In the genomic region with DNA sequence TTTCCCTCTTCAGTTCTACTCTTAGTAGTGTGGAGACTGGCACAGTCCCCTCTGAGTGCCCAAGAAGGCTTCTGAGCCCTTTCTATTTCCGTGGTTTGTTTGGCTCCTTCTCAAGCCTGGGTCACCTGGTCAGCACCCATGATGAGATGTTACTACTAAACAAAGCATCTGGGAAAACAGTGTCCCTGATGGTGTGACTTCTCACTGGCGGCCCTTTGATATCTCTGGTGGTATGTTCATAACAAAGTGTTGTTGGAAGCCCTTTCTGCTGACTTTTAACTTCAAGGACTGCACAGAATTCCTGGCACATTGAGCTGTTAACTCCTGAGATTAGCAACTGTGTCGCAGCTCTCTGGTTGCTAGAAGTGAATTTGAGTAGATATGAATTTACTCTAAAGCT, we compare ENCODE assay signal across 27 mouse cellular contexts. TPM values are rescaled to one million over a fixed set of nuclear protein-coding genes. Genes with fewer than 3 reads are reported as not detected.
DNase-seq lines count a peak whose midpoint lies in the region; ATAC-seq and TF ChIP-seq lines count a peak whose summit lies in the region.
"Had no signal": no experiment of that assay in that cellular context is flagged by ENCODE, and none has a peak within 500 bp of the region (broad histone marks: within the 10 kb centered on the region; RNA-seq: fewer than 3 reads in every experiment).

No protein-coding gene starts in this region.

- H3K9me3 ChIP-seq in heart, embryonic 11.5 days (replicated peaks; ENCODE audit: control insufficient read depth, low read length), result no peaks in the 10 kb centered on the region
- H3K9me3 ChIP-seq in heart, postnatal 0 days (replicated peaks; ENCODE audit: control insufficient read depth, low read length), result no peaks in the 10 kb centered on the region
- H3K9me3 ChIP-seq in liver, embryonic 11.5 days (ENCODE audit: control insufficient read depth, low read length), result no peaks in the 10 kb centered on the region
- H3K9me3 ChIP-seq in hindbrain, embryonic 16.5 days (ENCODE audit: control insufficient read depth, low read length), result no peaks in the 10 kb centered on the region
- H3K9me3 ChIP-seq: embryonic facial prominence, embryonic 10.5 days; embryonic facial prominence, embryonic 13.5 days; forebrain, embryonic 12.5 days; forebrain, embryonic 15.5 days; heart, embryonic 13.5 days had no signal

- no peak for ATAC-seq in heart, embryonic 11.5 days (replicated peaks; ENCODE audit: insufficient number of reproducible peaks, low FRiP score, low TSS enrichment)
- peak; percentile 92 for ATAC-seq in heart, postnatal 0 days (ENCODE audit: insufficient read depth, low read depth)
- ATAC-seq in liver, embryonic 11.5 days (replicated peaks; ENCODE audit: low FRiP score), result no peak
- no peak for ATAC-seq in hindbrain, embryonic 16.5 days
- ATAC-seq: forebrain, embryonic 15.5 days; intestine, postnatal 0 days; Patski had no signal

- H3K4me1 ChIP-seq in heart, embryonic 11.5 days (ENCODE audit: control insufficient read depth, insufficient read depth, low read length), result no peaks in the 10 kb centered on the region
- no peaks in the 10 kb centered on the region for H3K4me1 ChIP-seq in heart, postnatal 0 days (ENCODE audit: control insufficient read depth, insufficient read depth)
- no peaks in the 10 kb centered on the region for H3K4me1 ChIP-seq in liver, embryonic 11.5 days (replicated peaks; ENCODE audit: control insufficient read depth, insufficient read depth, low read length)
- H3K4me1 ChIP-seq in hindbrain, embryonic 16.5 days (ENCODE audit: control insufficient read depth, insufficient read depth, low read depth, low read length), result no peaks in the 10 kb centered on the region
- H3K4me1 ChIP-seq: forebrain, embryonic 12.5 days; forebrain, embryonic 15.5 days had no signal

- peak; percentile 80; the same call in 1 of the 2 replicates for TF ChIP-seq EP300 in heart, postnatal 0 days (IDR thresholded peaks at IDR 0.05; ENCODE audit: low read depth)

- H3K4me3 ChIP-seq in heart, embryonic 11.5 days (ENCODE audit: low read depth, low read length), result no peak overlapping the region
- no peak overlapping the region for H3K4me3 ChIP-seq in heart, postnatal 0 days (ENCODE audit: low read depth, low read length)
- no peak overlapping the region for H3K4me3 ChIP-seq in liver, embryonic 11.5 days (ENCODE audit: low read depth, low read length)
- no peak overlapping the region for H3K4me3 ChIP-seq in hindbrain, embryonic 16.5 days (ENCODE audit: low read length)
- H3K4me3 ChIP-seq: embryonic facial prominence, embryonic 10.5 days; embryonic facial prominence, embryonic 13.5 days; erythroblast, embryonic 14.5 days; forebrain, embryonic 12.5 days; forebrain, embryonic 15.5 days; heart, embryonic 13.5 days had no signal

- 59% methylated on average over 3 of the region's 3 CpGs for WGBS in heart, embryonic 11.5 days (ENCODE audit: insufficient replicate concordance)
- 27% methylated on average over 3 of the region's 3 CpGs for WGBS in heart, postnatal 0 days
- 70% methylated on average over 3 of the region's 3 CpGs for WGBS in liver, embryonic 11.5 days
- 90% methylated on average over 3 of the region's 3 CpGs for WGBS in hindbrain, embryonic 16.5 days

- no peaks in the 10 kb centered on the region for H3K36me3 ChIP-seq in heart, embryonic 11.5 days (ENCODE audit: control insufficient read depth, insufficient read depth, low read length)
- no peaks in the 10 kb centered on the region for H3K36me3 ChIP-seq in heart, postnatal 0 days (replicated peaks; ENCODE audit: control insufficient read depth, insufficient read depth, low read length)
- no peaks in the 10 kb centered on the region for H3K36me3 ChIP-seq in liver, embryonic 11.5 days (ENCODE audit: control insufficient read depth, insufficient read depth, low read length)
- H3K36me3 ChIP-seq in hindbrain, embryonic 16.5 days (ENCODE audit: control insufficient read depth, insufficient read depth, low read length), result no peaks in the 10 kb centered on the region
- H3K36me3 ChIP-seq: embryonic facial prominence, embryonic 10.5 days; embryonic facial prominence, embryonic 13.5 days; forebrain, embryonic 12.5 days; forebrain, embryonic 15.5 days; G1E; heart, embryonic 13.5 days had no signal

- peak; percentile 96 for DNase-seq in heart, adult 11 months
- DNase-seq in heart, postnatal 25 days (ENCODE audit: low spot score), result no peak
- peak; percentile 69 for DNase-seq in heart, adult 8-10 months (ENCODE audit: low spot score)
- DNase-seq in heart, postnatal 0 days (ENCODE audit: low spot score), result peak; percentile 77
- no peak for DNase-seq in liver, embryonic 11.5 days (ENCODE audit: low spot score)
- DNase-seq: adrenal gland, postnatal 10 days; B cell, adult 2 months; cerebellum, adult 11 months; cerebellum, adult 8-10 months; cerebellum, postnatal 10 days; cerebellum, postnatal 36 days; embryo, embryonic 11 days; gastrocnemius, postnatal 10 days; kidney, adult 2 months had no signal

- TF ChIP-seq CTCF in heart, postnatal 0 days (IDR thresholded peaks at IDR 0.05; ENCODE audit: low read depth), result no peak

- no peak overlapping the region for H3K9ac ChIP-seq in heart, embryonic 11.5 days (ENCODE audit: low read depth, low read length)
- H3K9ac ChIP-seq in heart, postnatal 0 days (replicated peaks; ENCODE audit: low read depth, low read length), result no peak overlapping the region
- no peak overlapping the region for H3K9ac ChIP-seq in liver, embryonic 11.5 days (ENCODE audit: low read depth, low read length)
- H3K9ac ChIP-seq in hindbrain, embryonic 16.5 days (ENCODE audit: low read depth, low read length), result no peak overlapping the region
- H3K9ac ChIP-seq: embryonic facial prominence, embryonic 13.5 days; forebrain, embryonic 12.5 days; forebrain, embryonic 15.5 days; heart, embryonic 13.5 days; hindbrain, embryonic 14.5 days had no signal

- H3K27ac ChIP-seq in heart, embryonic 11.5 days (ENCODE audit: low read depth, low read length), result no peak overlapping the region
- peak overlapping the region; percentile 67 for H3K27ac ChIP-seq in heart, postnatal 0 days (ENCODE audit: low read depth)
- no peak overlapping the region for H3K27ac ChIP-seq in liver, embryonic 11.5 days (ENCODE audit: low read depth, low read length)
- no peak overlapping the region for H3K27ac ChIP-seq in hindbrain, embryonic 16.5 days (ENCODE audit: low read depth, low read length)
- H3K27ac ChIP-seq: embryonic facial prominence, embryonic 10.5 days; embryonic facial prominence, embryonic 13.5 days; forebrain, embryonic 12.5 days; forebrain, embryonic 15.5 days; heart, embryonic 13.5 days; hindbrain, embryonic 14.5 days had no signal

- H3K27me3 ChIP-seq in heart, embryonic 11.5 days (ENCODE audit: control insufficient read depth, insufficient read depth, low read length), result no peaks in the 10 kb centered on the region
- H3K27me3 ChIP-seq in heart, postnatal 0 days (ENCODE audit: control insufficient read depth, insufficient read depth, low read length), result no peaks in the 10 kb centered on the region
- no peaks in the 10 kb centered on the region for H3K27me3 ChIP-seq in liver, embryonic 11.5 days (replicated peaks; ENCODE audit: control insufficient read depth, insufficient read depth, low read length)
- H3K27me3 ChIP-seq in hindbrain, embryonic 16.5 days (replicated peaks; ENCODE audit: control insufficient read depth, insufficient read depth, low read length), result no peaks in the 10 kb centered on the region
- H3K27me3 ChIP-seq: CH12.LX; embryonic facial prominence, embryonic 13.5 days; forebrain, embryonic 12.5 days; forebrain, embryonic 15.5 days had no signal

- H3K4me2 ChIP-seq in heart, embryonic 11.5 days, result no peak overlapping the region
- H3K4me2 ChIP-seq in heart, postnatal 0 days (ENCODE audit: low read depth, low read length), result no peak overlapping the region
- H3K4me2 ChIP-seq in liver, embryonic 11.5 days, result no peak overlapping the region
- H3K4me2 ChIP-seq in hindbrain, embryonic 16.5 days (ENCODE audit: low read length), result no peak overlapping the region
- H3K4me2 ChIP-seq: embryonic facial prominence, embryonic 13.5 days; forebrain, embryonic 12.5 days; forebrain, embryonic 15.5 days; heart, embryonic 13.5 days; hindbrain, embryonic 14.5 days had no signal

- intact Hi-C loops in heart, postnatal 25 days (cut with DNase I), result no loop called here

RNA-seq across cellular contexts. Expression of a gene that starts 10.3 kb away (rescaled TPM):
- total RNA-seq in heart, postnatal 25 days (2021), result 1 to 10 TPM; 1.0 to 1.2 TPM
- 1 to 10 TPM; 2.5 to 2.9 (median 2.6) TPM for total RNA-seq in heart, adult 8-10 months (2022)
- polyA plus RNA-seq in heart, embryonic 11.5 days (2014; fragmentation: Nextera tagmentation; extraction: Ambion mirVana), result not detected in 2 replicates
- 0.35 and 4.6 TPM in 2 replicates for total RNA-seq in heart, postnatal 0 days (2014; rRNA removed; ENCODE audit: low replicate concordance)
- polyA plus RNA-seq in heart, postnatal 0 days (2015; fragmentation: Nextera tagmentation; extraction: Ambion mirVana), result 0.64 and 0.67 TPM in 2 replicates
- not detected in 2 replicates for polyA plus RNA-seq in liver, embryonic 11.5 days (2014; fragmentation: Nextera tagmentation; extraction: Ambion mirVana)
- 0.49 and 0.51 TPM in 2 replicates for polyA plus RNA-seq in hindbrain, embryonic 16.5 days (2015; fragmentation: Nextera tagmentation; extraction: Ambion mirVana)
- total RNA-seq: CH12.LX had no signal
- polyA plus RNA-seq: embryonic facial prominence, embryonic 10.5 days; erythroblast, embryonic 14.5 days; G1E had no signal

Comparison
In these comparisons a context has a peak if more than half of its experiments do, and no peak if none do; other contexts are left out.
1. DNase-seq: peak in heart, adult 11 months (single experiment), heart, adult 8-10 months (single experiment) and heart, postnatal 0 days (single experiment); none in heart, postnatal 25 days (single experiment) and liver, embryonic 11.5 days (single experiment).